Mouse (Mus musculus) cerebellum, adult 2 months (tissue): ENCODE results near the gene Clec16a. TPM values are rescaled to one million over a fixed set of nuclear protein-coding genes. Genes with fewer than 3 reads are reported as not detected.

Experiments used
- DNase-seq, 2 experiments: peaks; one replicate each; pipeline ENCODE4 v3.0.0; 2021
- H3K27ac ChIP-seq: fragments of 200-500 bp; 2 replicates; pipeline ENCODE4 v1.5.1; 2012; ENCODE audit warnings: low read length, control low read depth, inconsistent platforms; ENCODE audit not compliant: insufficient read depth
- H3K27me3 ChIP-seq: fragments of 200-500 bp; 2 replicates; pipeline ENCODE4 v1.6.1; 2012; ENCODE audit warnings: inconsistent platforms, mild to moderate bottlenecking, low read length, moderate library complexity; ENCODE audit not compliant: control insufficient read depth, insufficient read depth
- H3K4me1 ChIP-seq: fragments of 200-500 bp; 2 replicates; pipeline ENCODE4 v1.6.1; 2011; ENCODE audit warnings: low read length; ENCODE audit not compliant: control insufficient read depth, insufficient read depth
- H3K4me3 ChIP-seq: fragments of 200-500 bp; replicated peaks from 2 replicates; pipeline ENCODE3; 2011; ENCODE audit warnings: mild to moderate bottlenecking, low read depth, low read length, control low read depth; ENCODE audit not compliant: insufficient read depth
- CTCF ChIP-seq: fragments of 200-500 bp; IDR thresholded peaks from 2 replicates; pipeline ENCODE4 v1.5.1; 2011; ENCODE audit warnings: low read depth, mild to moderate bottlenecking, control low read depth, low read length, moderate library complexity, borderline replicate concordance; ENCODE audit not compliant: insufficient read depth
- POLR2A ChIP-seq: fragments of 200-500 bp; IDR thresholded peaks from 2 replicates; pipeline ENCODE4 v1.6.1; 2011; ENCODE audit warnings: low read length, control low read depth, borderline replicate concordance; ENCODE audit not compliant: insufficient read depth
- WGBS: fragments of 180-500 bp; shearing (Covaris S2); methylation state at CpG from one replicate; pipeline ENCODE4 v1.1.7; 2018; 5-methylcytosine and 5-hydroxymethylcytosine counted together
- polyA plus RNA-seq: library from polyadenylated mRNA; depleted of rRNA; stranded (reverse); fragments of >200 nt; gene quantifications from 2 replicates; pipeline ENCODE4 v1.2.3, GENCODE M21; 2012

Gene Clec16a
- polyA plus RNA-seq, 1 experiment: 48.7 TPM

GRCm38 (mm10) chr16:10628030-10628555, 83.0 kb downstream of the Clec16a start:
- 84% methylated on average over 4 of the region's 4 CpGs for WGBS
- H3K4me1 ChIP-seq: peaks cover 24% of the 10 kb centered on the region
- H3K4me3 ChIP-seq: no peak overlapping the region
- no peak for DNase-seq
- peak overlapping the region; percentile 56 for H3K27ac ChIP-seq
- H3K27me3 ChIP-seq: no peaks in the 10 kb centered on the region
- TF ChIP-seq POLR2A (no peak), CTCF (0 out of 2 replicates have a peak, but pooled peaks have one; percentile 11)

GRCm38 (mm10) chr16:10628960-10629359, 83.8 kb downstream of the Clec16a start:
- Histone ChIP-seq H3K27ac (no peak overlapping the region), H3K27me3 (no peaks in the 10 kb centered on the region), H3K4me1 (peaks cover 24% of the 10 kb centered on the region), H3K4me3 (no peak overlapping the region)
- peak in 1 of 2 experiments; percentile 14 for DNase-seq
- TF ChIP-seq POLR2A (no peak), CTCF (no peak)
- 54% methylated on average over 3 of the region's 3 CpGs for WGBS

GRCm38 (mm10) chr16:10629361-10629760, 84.2 kb downstream of the Clec16a start:
- no peak for DNase-seq
- Histone ChIP-seq H3K27me3 (no peaks in the 10 kb centered on the region), H3K4me3 (no peak overlapping the region), H3K4me1 (peaks cover 24% of the 10 kb centered on the region), H3K27ac (no peak overlapping the region)
- TF ChIP-seq CTCF (no peak), POLR2A (no peak)
- WGBS: 84% methylated on average over 3 of the region's 3 CpGs

- H3K27me3 ChIP-seq: no peaks in the 10 kb centered on the region
- DNase-seq: no peak
- no peaks in the 10 kb centered on the region for H3K4me1 ChIP-seq
- WGBS: 94% methylated on average over 3 of the region's 3 CpGs
- H3K4me3 ChIP-seq: no peak overlapping the region
- no peak overlapping the region for H3K27ac ChIP-seq
- no peak for TF ChIP-seq CTCF
Observed at GRCm38 (mm10) chr16:10634940-10635339, 89.8 kb downstream of the Clec16a start.

GRCm38 (mm10) chr16:10637898-10638297, 92.8 kb downstream of the Clec16a start:
- TF ChIP-seq CTCF (no peak), POLR2A (no peak)
- H3K4me3 ChIP-seq: no peak overlapping the region
- no peak overlapping the region for H3K27ac ChIP-seq
- no peaks in the 10 kb centered on the region for H3K27me3 ChIP-seq
- WGBS: 69% methylated on average over 3 of the region's 3 CpGs
- DNase-seq: no peak
- no peaks in the 10 kb centered on the region for H3K4me1 ChIP-seq

- H3K27ac ChIP-seq: no peak overlapping the region
- TF ChIP-seq CTCF: no peak
- TF ChIP-seq POLR2A: no peak
- WGBS: 87% methylated on average over 13 of the region's 13 CpGs
- no peak for DNase-seq
- H3K27me3 ChIP-seq: no peaks in the 10 kb centered on the region
- H3K4me3 ChIP-seq: no peak overlapping the region
- H3K4me1 ChIP-seq: no peaks in the 10 kb centered on the region
Observed at GRCm38 (mm10) chr16:10639111-10639889, 94.2 kb downstream of the Clec16a start.

GRCm38 (mm10) chr16:10640041-10640440, 94.9 kb downstream of the Clec16a start:
- 10% methylated on average over 5 of the region's 5 CpGs for WGBS
- no peak overlapping the region for H3K4me3 ChIP-seq
- no peaks in the 10 kb centered on the region for H3K27me3 ChIP-seq
- DNase-seq: peak; percentile 58 to 68
- H3K4me1 ChIP-seq: no peaks in the 10 kb centered on the region
- H3K27ac ChIP-seq: no peak overlapping the region
- peak; percentile 74 for TF ChIP-seq CTCF
- no peak for TF ChIP-seq POLR2A

GRCm38 (mm10) chr16:10641146-10641545, 96.0 kb downstream of the Clec16a start:
- no peak for TF ChIP-seq POLR2A
- TF ChIP-seq CTCF: no peak
- 74% methylated on average over 1 of the region's 1 CpGs for WGBS
- DNase-seq: no peak

More at GRCm38 (mm10) chr16:10641146-10641545, 96.0 kb downstream of the Clec16a start:
- Histone ChIP-seq H3K4me3 (no peak overlapping the region), H3K4me1 (no peaks in the 10 kb centered on the region), H3K27ac (no peak overlapping the region), H3K27me3 (no peaks in the 10 kb centered on the region)
